Comparison of ENCODE assay signal across 8 mouse cellular contexts in the genomic region with DNA sequence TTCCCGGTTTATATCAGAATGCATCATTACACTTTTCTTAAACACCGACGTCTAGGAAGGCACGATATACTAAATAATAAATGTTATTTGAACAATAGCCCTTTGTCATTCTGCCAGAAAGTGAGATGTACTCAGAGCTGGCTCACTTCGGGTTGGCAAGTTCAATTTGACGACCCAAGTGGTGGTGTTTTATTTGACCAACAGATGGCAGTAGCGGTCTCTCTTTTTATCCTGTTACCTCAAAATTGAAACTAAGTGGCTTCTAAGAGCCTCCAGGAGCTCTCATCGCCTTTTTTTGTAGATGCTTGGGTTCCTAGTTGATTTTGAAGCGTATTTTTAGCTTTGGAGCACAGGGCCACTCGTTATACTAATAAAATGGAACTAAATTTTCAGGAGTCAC.
DNase-seq lines count a peak whose midpoint lies in the region; ATAC-seq lines count a peak whose summit lies in the region.

No protein-coding gene starts in this region.

- no peaks in the 10 kb centered on the region for H3K9me3 ChIP-seq in liver, embryonic 11.5 days (ENCODE audit: control insufficient read depth, low read length)
- H3K9me3 ChIP-seq in forebrain, embryonic 12.5 days = no peaks in the 10 kb centered on the region

- intact Hi-C loops in heart, postnatal 25 days (cut with DNase I) = loop anchor here (5.0 kb wide), 1 partner anchor 383 kb away; no protein-coding TSS in a partner anchor

- H3K4me2 ChIP-seq in liver, embryonic 11.5 days = no peak overlapping the region
- no peak overlapping the region for H3K4me2 ChIP-seq in forebrain, embryonic 12.5 days

- H3K27me3 ChIP-seq in liver, embryonic 11.5 days (replicated peaks; ENCODE audit: control insufficient read depth, insufficient read depth, low read length) = no peaks in the 10 kb centered on the region
- no peaks in the 10 kb centered on the region for H3K27me3 ChIP-seq in forebrain, embryonic 12.5 days

- no peak overlapping the region for H3K27ac ChIP-seq in liver, embryonic 11.5 days (ENCODE audit: low read depth, low read length)
- no peak overlapping the region for H3K27ac ChIP-seq in forebrain, embryonic 12.5 days

- no peak for ATAC-seq in liver, embryonic 11.5 days (replicated peaks; ENCODE audit: low FRiP score)
- peak; percentile 61; the same call in 1 of the 2 replicates for ATAC-seq in forebrain, embryonic 12.5 days (ENCODE audit: low FRiP score)
- ATAC-seq in megakaryocyte, adult 5-6 weeks (ENCODE audit: poor library complexity, severe bottlenecking) = peak; percentile 92

- H3K4me1 ChIP-seq in liver, embryonic 11.5 days (replicated peaks; ENCODE audit: control insufficient read depth, insufficient read depth, low read length) = no peaks in the 10 kb centered on the region
- H3K4me1 ChIP-seq in forebrain, embryonic 12.5 days = no peaks in the 10 kb centered on the region

- H3K4me3 ChIP-seq in liver, embryonic 11.5 days (ENCODE audit: low read depth, low read length) = no peak overlapping the region
- H3K4me3 ChIP-seq in forebrain, embryonic 12.5 days (replicated peaks) = no peak overlapping the region

- no peaks in the 10 kb centered on the region for H3K36me3 ChIP-seq in liver, embryonic 11.5 days (ENCODE audit: control insufficient read depth, insufficient read depth, low read length)
- H3K36me3 ChIP-seq in forebrain, embryonic 12.5 days (replicated peaks) = no peaks in the 10 kb centered on the region

- WGBS in liver, embryonic 11.5 days = 10% methylated on average over 10 of the region's 10 CpGs
- WGBS in forebrain, embryonic 12.5 days = 14% methylated on average over 10 of the region's 10 CpGs

- no peak overlapping the region for H3K9ac ChIP-seq in liver, embryonic 11.5 days (ENCODE audit: low read depth, low read length)
- no peak overlapping the region for H3K9ac ChIP-seq in forebrain, embryonic 12.5 days

- peak; percentile 20 for DNase-seq in liver
- no peak for DNase-seq in liver, embryonic 11.5 days (ENCODE audit: low spot score)
- DNase-seq in c-Kit-positive CD71-negative TER-119-negative erythroid progenitor cells, embryonic 14.5 days (ENCODE audit: low read depth) = peak; percentile 58
- DNase-seq in heart, postnatal 25 days (ENCODE audit: low spot score) = peak; percentile 2
- peak; percentile 20 to 55 for DNase-seq in layer of hippocampus, postnatal 25 days (ENCODE audit: extremely low spot score in 1 of 2, low spot score in 1 of 2)
- DNase-seq in right cerebral cortex, postnatal 14 days = peak; percentile 52
